Mouse (Mus musculus) kidney, postnatal 10 days (tissue): Measurements from ENCODE around the gene Sik1.
"Not testable (repeated sequence)": the region's sequence is repeated elsewhere in the genome, so short reads cannot be mapped to it uniquely, and the experiment has no call there.

ENCODE experiments used
- DNase-seq: peaks from one replicate; pipeline ENCODE4 v3.0.0; 2021; ENCODE audit warnings: mixed read lengths

Sik1 gene

DNA sequence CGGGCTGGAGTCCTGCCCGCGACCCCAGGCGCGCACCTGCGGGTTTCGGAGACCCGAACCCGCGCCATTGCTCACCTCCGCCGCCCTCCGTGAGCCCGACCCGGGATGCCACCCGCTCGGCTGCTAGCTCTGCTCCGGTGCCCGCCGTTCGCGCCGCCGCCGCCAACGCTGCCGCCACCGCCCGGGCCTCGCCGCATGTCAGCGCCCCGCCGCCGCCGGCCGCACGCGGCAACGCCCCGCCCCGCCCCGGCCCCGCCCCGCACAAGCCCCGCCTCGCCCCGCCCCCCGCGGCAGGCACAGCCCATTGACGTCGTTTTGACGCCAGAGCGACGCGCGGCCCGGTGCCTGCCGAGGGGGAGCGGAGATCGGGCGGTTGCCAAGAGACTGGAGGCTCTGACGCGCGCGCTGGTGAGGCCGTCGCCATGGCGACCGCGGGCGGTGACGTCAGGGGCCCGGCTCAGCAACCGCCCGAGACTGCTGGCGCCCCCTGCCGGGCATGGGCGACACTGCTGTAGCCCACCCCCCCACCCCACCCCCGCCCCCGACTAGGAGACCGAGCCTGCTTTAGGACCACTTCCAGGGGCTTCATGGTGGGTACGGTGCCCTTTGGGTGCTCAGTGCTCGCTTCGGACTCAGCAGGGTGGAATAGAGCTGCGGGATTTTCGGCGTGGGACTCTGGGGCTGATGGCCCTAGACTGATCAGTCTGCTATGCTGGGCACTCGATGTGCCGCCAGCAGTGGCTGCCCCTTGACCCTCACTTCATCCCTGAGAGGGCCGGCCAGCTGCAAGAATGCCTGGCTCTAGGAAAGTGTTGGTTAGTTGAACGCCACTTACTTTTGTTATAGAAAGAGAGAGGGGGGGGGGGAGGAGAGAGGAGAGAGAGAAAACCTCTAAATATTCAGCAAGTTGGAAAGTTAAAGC lies at the start of gene Sik1:
Gene Sik1 (minus strand): TSS at position 208 of the 922 bp plus-strand sequence.
- peak; percentile 100 for DNase-seq

DNA sequence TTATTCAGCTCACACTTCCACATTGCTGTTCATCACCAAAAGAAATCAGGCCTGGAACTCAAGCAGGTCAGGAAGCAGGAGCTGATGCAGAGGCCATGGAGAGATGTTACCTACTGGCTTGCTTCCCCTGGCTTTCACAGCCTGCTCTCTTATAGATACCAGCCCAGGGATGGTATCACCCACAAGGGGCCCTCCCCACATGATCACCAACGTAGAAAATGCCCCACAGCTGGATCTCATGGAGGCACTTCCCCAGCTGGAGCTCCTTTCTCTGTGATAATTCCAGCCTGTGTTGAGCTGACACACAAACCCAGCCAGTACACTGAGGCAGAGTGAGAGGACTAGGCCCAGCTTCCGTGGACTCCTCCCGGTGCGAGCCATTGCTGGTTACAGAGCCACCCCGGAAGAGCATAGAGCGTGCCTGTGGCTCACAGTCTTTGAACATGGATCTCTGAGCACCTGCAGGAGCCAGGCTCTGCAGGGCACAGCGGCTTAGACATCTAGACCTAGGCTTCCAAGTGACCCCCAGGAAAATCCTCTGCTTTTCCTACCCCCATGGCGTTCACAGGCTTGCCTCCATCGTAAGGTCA lies 49.7 kb upstream of the Sik1 start:
- peak; percentile 5 for DNase-seq

DNA sequence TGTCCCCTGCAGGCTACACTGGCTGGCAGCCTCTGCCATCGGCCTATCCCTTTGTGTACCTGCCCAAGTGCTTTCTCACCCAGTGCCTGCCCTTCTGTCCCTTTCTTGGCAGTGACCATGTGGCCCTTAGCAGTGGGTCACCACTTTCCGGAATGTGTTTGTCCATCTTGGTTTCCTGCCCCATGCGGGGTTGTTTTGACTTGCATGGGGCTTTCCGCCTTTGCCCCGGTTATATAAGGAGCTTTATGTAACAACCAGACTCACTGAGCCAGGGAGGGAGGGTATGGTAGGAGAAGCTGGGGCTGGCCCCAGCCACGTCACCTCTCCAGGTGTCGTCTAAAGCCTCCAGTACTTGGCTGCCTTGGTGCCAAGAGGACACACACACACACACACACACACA lies 48.4 kb upstream of the Sik1 start:
- peak; percentile 36 for DNase-seq

DNA sequence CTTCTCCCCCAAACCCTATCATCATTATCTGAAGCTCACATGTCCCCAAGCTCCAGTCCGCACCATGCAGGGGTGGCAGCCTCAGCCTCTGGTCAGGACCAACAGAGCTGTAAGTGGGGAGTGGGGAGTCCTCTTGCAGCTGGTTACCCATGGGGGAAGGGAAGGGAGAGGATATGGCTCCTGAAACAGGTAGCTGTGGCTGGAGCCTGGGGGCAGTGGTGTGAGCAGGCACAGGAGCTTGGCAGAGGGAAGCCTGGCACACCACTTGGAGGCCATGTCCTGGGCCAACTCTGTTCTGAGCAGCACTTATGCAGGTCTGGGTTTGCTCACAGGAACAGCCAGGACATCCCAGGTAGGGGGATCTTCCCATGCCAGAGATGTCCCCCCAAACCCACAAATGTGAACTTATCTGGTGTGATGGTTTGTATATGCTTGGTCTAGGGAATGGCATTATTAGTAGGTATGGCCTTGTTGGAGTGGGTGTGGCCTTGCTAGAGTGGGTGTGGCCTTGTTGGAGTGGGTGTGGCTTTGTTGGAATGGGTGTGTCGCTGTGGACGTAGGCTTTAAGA lies 47.1 kb upstream of the Sik1 start:
- peak; percentile 12 for DNase-seq

- peak; percentile 66 for DNase-seq
Observed at GRCm38 (mm10) chr17:31901461-31902204, 46.0 kb upstream of the Sik1 start.

GRCm38 (mm10) chr17:31898941-31899340 lies 43.3 kb upstream of the Sik1 start:
- DNase-seq = no peak

DNA sequence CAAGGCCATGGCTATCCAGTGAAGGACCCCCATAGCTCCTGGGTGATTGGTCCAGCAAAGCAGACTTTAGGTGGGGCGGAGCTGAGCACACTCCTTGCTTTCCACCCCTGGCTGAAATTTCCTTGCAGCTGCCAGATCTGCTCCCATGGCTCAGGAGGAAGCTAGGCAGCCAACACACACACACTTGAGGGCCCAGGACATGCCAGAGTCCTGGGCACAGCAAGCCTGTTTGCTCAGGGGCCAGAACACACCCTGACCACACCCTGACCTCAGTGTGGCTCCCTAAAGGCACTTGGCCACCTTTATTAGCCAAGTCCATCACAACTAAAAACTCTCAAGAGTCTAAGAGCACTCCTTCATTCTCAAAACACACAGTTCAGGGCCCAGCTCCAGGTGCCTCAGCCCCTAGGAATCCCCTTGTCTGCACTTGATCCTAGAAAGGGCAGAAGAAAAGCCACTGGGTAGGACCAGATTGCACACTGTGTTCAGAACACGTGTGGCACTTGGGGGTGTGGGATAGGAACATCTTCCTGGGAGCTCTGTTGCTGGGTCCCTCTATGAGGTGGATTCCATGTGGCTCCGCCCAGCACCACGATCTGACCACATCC lies 41.7 kb upstream of the Sik1 start:
- DNase-seq = peak; percentile 10

DNA sequence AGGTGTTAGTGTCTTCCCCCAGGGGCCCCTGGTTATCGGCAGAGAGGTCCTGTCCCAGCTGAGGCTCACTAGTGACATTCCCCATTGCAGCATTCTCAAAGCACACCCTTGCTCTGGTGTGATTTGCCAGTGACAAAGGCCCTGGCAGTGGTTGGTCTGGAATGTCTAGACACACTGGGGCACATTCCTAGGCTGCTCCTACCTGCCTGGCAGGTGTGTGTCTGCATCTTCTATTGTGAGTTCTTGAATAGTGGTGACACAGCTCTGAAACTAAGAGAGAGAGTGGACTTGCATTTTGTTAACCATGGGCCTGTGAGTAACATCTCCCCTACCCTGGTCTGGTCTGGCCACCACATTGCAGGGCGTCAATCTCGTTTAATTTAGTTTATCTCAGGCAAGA lies 41.1 kb upstream of the Sik1 start:
- peak; percentile 15 for DNase-seq

GRCm38 (mm10) chr17:31896311-31896710 lies 40.7 kb upstream of the Sik1 start:
- DNase-seq = peak; percentile 12

DNA sequence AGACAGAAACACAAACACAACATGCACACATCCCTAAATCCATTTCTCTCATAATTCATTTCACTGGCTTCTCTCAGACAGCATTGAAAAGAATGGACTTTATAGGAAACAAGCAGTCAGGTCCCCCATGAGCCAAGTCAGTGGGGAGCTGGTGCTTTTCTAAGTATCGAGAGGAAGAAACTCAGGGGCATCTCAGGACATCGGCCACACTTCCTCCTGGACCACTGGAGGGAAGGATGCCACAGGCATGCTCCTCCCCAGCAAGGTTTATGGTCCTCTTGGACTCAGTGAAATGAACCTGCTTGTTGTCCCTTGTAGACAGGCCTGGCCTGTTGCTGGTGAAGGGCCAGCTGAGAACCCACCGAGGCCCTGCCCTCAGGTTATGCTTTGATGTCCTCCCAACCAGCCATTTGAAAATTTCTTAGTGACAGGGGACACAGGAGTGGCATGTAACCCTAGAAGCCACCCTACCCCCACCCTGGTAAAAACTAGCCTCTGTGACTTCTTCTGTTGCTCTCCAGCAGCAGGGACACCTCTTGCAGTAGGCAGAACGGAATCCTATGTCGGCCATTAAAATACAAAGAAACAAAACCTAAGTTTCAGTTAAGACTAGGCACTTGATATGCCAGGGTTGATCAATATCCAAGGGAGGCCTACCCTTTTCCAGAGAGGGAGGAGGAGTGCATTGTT lies 37.9 kb upstream of the Sik1 start:
- peak; percentile 23 for DNase-seq

GRCm38 (mm10) chr17:31892750-31893149 lies 37.1 kb upstream of the Sik1 start:
- peak; percentile 88 for DNase-seq

DNA sequence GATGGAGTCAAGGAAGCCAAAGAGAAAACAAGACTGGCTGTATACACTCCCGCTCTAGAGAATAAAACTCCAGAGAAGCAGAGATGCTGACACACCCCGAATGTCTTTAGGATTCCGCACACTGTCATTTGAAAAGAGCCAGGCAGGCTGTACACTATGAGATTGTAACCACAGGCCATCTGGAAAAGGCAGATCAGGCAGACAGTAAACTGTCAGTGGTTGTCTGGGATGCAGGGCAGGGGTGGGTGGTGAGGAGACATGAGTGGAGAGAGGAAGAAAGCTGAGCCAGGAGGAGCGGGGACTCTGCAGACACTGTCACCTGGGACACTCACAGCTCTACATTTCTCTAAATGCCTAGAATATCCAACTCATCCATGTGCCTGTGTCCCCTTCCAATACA lies 36.3 kb upstream of the Sik1 start:
- peak; percentile 33 for DNase-seq

- peak; percentile 72 for DNase-seq
Observed at GRCm38 (mm10) chr17:31890311-31890951, 34.8 kb upstream of the Sik1 start.

GRCm38 (mm10) chr17:31889446-31890201 lies 34.0 kb upstream of the Sik1 start:
- peak; percentile 76 for DNase-seq

DNA sequence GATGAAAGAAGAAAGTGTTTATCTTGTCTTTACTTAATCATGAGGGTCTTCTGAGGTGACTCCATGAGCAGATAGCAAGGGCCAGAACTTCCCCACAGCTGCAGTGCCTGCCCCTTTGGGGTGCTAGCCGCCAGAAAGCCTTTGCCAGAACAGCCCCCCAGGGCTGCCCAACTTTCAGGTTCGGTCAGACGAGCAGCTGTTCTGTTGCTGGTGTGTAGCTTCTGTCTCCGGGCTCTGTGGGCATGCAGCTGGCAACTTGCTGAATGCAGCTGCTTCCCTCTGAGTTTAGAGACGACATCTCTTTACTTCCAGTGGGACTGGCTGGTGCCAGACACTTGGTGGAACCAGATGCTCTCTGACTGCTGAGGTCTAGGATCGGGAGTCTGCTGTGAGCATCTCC lies 32.9 kb upstream of the Sik1 start:
- peak; percentile 10 for DNase-seq

DNA sequence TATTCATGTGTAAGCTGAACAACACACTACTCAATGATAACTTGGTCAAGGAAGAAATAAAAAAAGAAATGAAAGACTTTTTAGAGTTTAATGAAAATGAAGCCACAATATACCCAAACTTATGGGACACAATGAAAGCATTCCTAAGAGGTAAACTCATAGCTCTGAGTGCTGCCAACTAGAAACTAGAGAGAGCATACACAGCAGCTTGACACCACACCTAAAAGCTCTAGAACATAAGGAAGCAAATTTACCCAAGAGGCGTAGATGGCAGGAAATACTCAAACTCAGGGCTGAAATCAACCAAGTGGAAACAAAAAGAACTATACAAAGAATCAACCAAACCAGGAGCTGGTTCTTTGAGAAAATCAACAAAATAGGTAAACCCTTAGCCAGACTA lies 29.1 kb upstream of the Sik1 start:
- not testable (repeated sequence) for DNase-seq

- peak; percentile 10 for DNase-seq
Observed at GRCm38 (mm10) chr17:31879406-31879805, 23.8 kb upstream of the Sik1 start.

DNA sequence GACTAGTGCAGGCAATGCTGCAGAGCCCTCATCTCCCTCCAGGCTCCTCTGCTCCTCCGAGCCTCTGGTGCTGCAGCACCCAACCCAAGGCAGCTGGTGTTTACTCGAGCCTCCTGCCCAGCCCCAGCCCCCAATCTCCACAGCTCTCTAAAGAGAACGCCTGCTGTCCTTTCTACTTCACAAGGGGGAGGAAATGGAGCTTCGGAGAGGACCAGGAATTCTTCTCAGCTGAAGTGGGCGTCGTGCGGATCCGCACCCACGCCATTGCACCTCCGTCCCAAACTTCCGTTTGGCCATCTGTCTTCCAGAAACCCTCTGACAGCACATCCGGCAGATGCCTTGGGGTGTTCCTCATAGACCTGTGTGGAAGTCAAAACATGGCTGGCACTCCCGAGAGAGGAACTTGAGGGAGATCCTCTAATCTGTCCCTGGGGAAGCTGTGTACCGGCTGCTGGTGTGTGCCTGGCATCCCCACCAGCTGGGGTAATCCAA lies 22.1 kb upstream of the Sik1 start:
- DNase-seq = peak; percentile 41

GRCm38 (mm10) chr17:31877181-31877581 lies 21.6 kb upstream of the Sik1 start:
- no peak for DNase-seq

- DNase-seq = no peak
Observed at GRCm38 (mm10) chr17:31876775-31877174, 21.2 kb upstream of the Sik1 start.
